Comparison of ENCODE assay signal across 9 mouse cellular contexts in genomic region chr17:56988921-56989430, GRCm38 (mm10). TPM values are rescaled to one million over a fixed set of nuclear protein-coding genes. Genes with fewer than 3 reads are reported as not detected.
DNase-seq lines count a peak whose midpoint lies in the region; ATAC-seq and TF ChIP-seq lines count a peak whose summit lies in the region.
"Had no signal": no experiment of that assay in that cellular context is flagged by ENCODE, and none has a peak within 500 bp of the region (broad histone marks: within the 10 kb centered on the region; RNA-seq: fewer than 3 reads in every experiment).

No protein-coding gene starts in this region.

- peak overlapping the region; percentile 66; the same call in 1 of the 2 replicates for H3K9ac ChIP-seq in kidney, postnatal 0 days (ENCODE audit: low read depth, low read length)
- H3K9ac ChIP-seq in embryonic facial prominence, embryonic 15.5 days, result peak overlapping the region; percentile 69; the same call in 1 of the 2 replicates
- peak overlapping the region; percentile 80 for H3K9ac ChIP-seq in hindbrain, embryonic 14.5 days
- H3K9ac ChIP-seq in midbrain, embryonic 15.5 days, result peak overlapping the region; percentile 88; the same call in 1 of the 2 replicates

- peaks cover 13% of the 10 kb centered on the region for H3K36me3 ChIP-seq in kidney, postnatal 0 days (ENCODE audit: insufficient read depth, low read length)
- H3K36me3 ChIP-seq in embryonic facial prominence, embryonic 15.5 days, result peaks cover 22% of the 10 kb centered on the region
- peaks cover 19% of the 10 kb centered on the region for H3K36me3 ChIP-seq in hindbrain, embryonic 14.5 days (replicated peaks; ENCODE audit: control insufficient read depth, insufficient read depth)
- peaks cover 13% of the 10 kb centered on the region for H3K36me3 ChIP-seq in midbrain, embryonic 15.5 days (replicated peaks)

- peaks cover 6% of the 10 kb centered on the region; the same call in 1 of the 2 replicates for H3K4me1 ChIP-seq in kidney, postnatal 0 days (replicated peaks; ENCODE audit: insufficient read depth, low read length)
- peaks cover 10% of the 10 kb centered on the region for H3K4me1 ChIP-seq in embryonic facial prominence, embryonic 15.5 days
- H3K4me1 ChIP-seq in hindbrain, embryonic 14.5 days (replicated peaks; ENCODE audit: control insufficient read depth, insufficient read depth, low read length), result peaks cover 10% of the 10 kb centered on the region
- peaks cover 16% of the 10 kb centered on the region for H3K4me1 ChIP-seq in midbrain, embryonic 15.5 days

- no peak overlapping the region for H3K27ac ChIP-seq in kidney, postnatal 0 days
- H3K27ac ChIP-seq in embryonic facial prominence, embryonic 15.5 days (replicated peaks), result no peak overlapping the region
- H3K27ac ChIP-seq in hindbrain, embryonic 14.5 days, result peak overlapping the region; percentile 79
- peak overlapping the region; percentile 90 for H3K27ac ChIP-seq in midbrain, embryonic 15.5 days

- no peak for ATAC-seq in kidney, postnatal 0 days (replicated peaks; ENCODE audit: low FRiP score, low read depth)
- ATAC-seq in embryonic facial prominence, embryonic 15.5 days (ENCODE audit: insufficient number of reproducible peaks, low FRiP score, low TSS enrichment, low read depth), result no peak
- no peak for ATAC-seq in hindbrain, embryonic 14.5 days (ENCODE audit: low FRiP score)
- ATAC-seq in midbrain, embryonic 15.5 days (replicated peaks), result no peak

- no peaks in the 10 kb centered on the region for H3K9me3 ChIP-seq in kidney, postnatal 0 days (replicated peaks; ENCODE audit: low read length)
- no peaks in the 10 kb centered on the region for H3K9me3 ChIP-seq in embryonic facial prominence, embryonic 15.5 days (replicated peaks)
- H3K9me3 ChIP-seq in hindbrain, embryonic 14.5 days (ENCODE audit: control insufficient read depth, low read length), result no peaks in the 10 kb centered on the region
- H3K9me3 ChIP-seq in midbrain, embryonic 15.5 days, result no peaks in the 10 kb centered on the region

- TF ChIP-seq CTCF in kidney, postnatal 0 days (IDR thresholded peaks at IDR 0.05; ENCODE audit: low read depth), result peak; percentile 30; the same call in 1 of the 2 replicates

- H3K4me3 ChIP-seq in kidney, postnatal 0 days (replicated peaks; ENCODE audit: low read depth, low read length), result peak overlapping the region; percentile 62; the same call in 1 of the 2 replicates
- peak overlapping the region; percentile 87 for H3K4me3 ChIP-seq in embryonic facial prominence, embryonic 15.5 days (replicated peaks)
- peak overlapping the region; percentile 78 for H3K4me3 ChIP-seq in hindbrain, embryonic 14.5 days (replicated peaks; ENCODE audit: low read length)
- H3K4me3 ChIP-seq in midbrain, embryonic 15.5 days, result peak overlapping the region; percentile 87

- DNase-seq in kidney, postnatal 0 days (ENCODE audit: low spot score), result no peak
- no peak for DNase-seq in kidney, adult 9 months
- no peak for DNase-seq in hindbrain, embryonic 14.5 days (ENCODE audit: low spot score)
- no peak for DNase-seq in right cerebral cortex, adult 2 months (ENCODE audit: low spot score in 2 of 2)
- DNase-seq in kidney, adult 18-20 months, result no peak
- no peak for DNase-seq in right cerebral cortex, postnatal 4 days

- H3K4me2 ChIP-seq in kidney, postnatal 0 days (ENCODE audit: low read length), result peak overlapping the region; percentile 89
- peak overlapping the region; percentile 74 for H3K4me2 ChIP-seq in embryonic facial prominence, embryonic 15.5 days (replicated peaks)
- H3K4me2 ChIP-seq in hindbrain, embryonic 14.5 days (replicated peaks), result peak overlapping the region; percentile 66
- peak overlapping the region; percentile 66 for H3K4me2 ChIP-seq in midbrain, embryonic 15.5 days

- H3K27me3 ChIP-seq in kidney, postnatal 0 days (ENCODE audit: insufficient read depth, low read length), result no peaks in the 10 kb centered on the region
- H3K27me3 ChIP-seq in embryonic facial prominence, embryonic 15.5 days, result no peaks in the 10 kb centered on the region
- H3K27me3 ChIP-seq in hindbrain, embryonic 14.5 days (ENCODE audit: control insufficient read depth, insufficient read depth, low read length), result no peaks in the 10 kb centered on the region
- H3K27me3 ChIP-seq in midbrain, embryonic 15.5 days (replicated peaks), result no peaks in the 10 kb centered on the region

- WGBS in kidney, postnatal 0 days, result 72% methylated on average over 7 of the region's 7 CpGs
- 55% methylated on average over 7 of the region's 7 CpGs for WGBS in embryonic facial prominence, embryonic 15.5 days
- WGBS in hindbrain, embryonic 14.5 days, result 69% methylated on average over 7 of the region's 7 CpGs
- WGBS in midbrain, embryonic 15.5 days, result 74% methylated on average over 7 of the region's 7 CpGs

RNA-seq across cellular contexts. Expression of gene Clpp, which starts 1.1 kb away (rescaled TPM):
- 145 and 149 TPM in 2 replicates for polyA plus RNA-seq in kidney, postnatal 0 days (2015; fragmentation: Nextera tagmentation; extraction: Ambion mirVana)
- polyA plus RNA-seq in embryonic facial prominence, embryonic 15.5 days (2015; fragmentation: Nextera tagmentation; extraction: Ambion mirVana), result 136 and 139 TPM in 2 replicates
- polyA plus RNA-seq in hindbrain, embryonic 14.5 days (2014; fragmentation: Nextera tagmentation; extraction: Ambion mirVana), result 163 and 172 TPM in 2 replicates
- polyA plus RNA-seq in midbrain, embryonic 15.5 days (2015; fragmentation: Nextera tagmentation; extraction: Ambion mirVana), result 180 and 188 TPM in 2 replicates

RNA-seq across cellular contexts. Expression of gene Acer1, which starts 7.0 kb away (rescaled TPM):
- polyA plus RNA-seq in kidney, postnatal 0 days (2015; fragmentation: Nextera tagmentation; extraction: Ambion mirVana), result not detected in 2 replicates
- 10.2 and 10.4 TPM in 2 replicates for polyA plus RNA-seq in embryonic facial prominence, embryonic 15.5 days (2015; fragmentation: Nextera tagmentation; extraction: Ambion mirVana)
- not detected in 2 replicates for polyA plus RNA-seq in hindbrain, embryonic 14.5 days (2014; fragmentation: Nextera tagmentation; extraction: Ambion mirVana)
- not detected in 2 replicates for polyA plus RNA-seq in midbrain, embryonic 15.5 days (2015; fragmentation: Nextera tagmentation; extraction: Ambion mirVana)
- polyA plus RNA-seq: spleen, adult 2 months had no signal

RNA-seq across cellular contexts. Expression of gene Alkbh7, which starts 8.2 kb away (rescaled TPM):
- polyA plus RNA-seq in kidney, postnatal 0 days (2015; fragmentation: Nextera tagmentation; extraction: Ambion mirVana), result 61.2 and 65.7 TPM in 2 replicates
- 34.9 and 42.3 TPM in 2 replicates for polyA plus RNA-seq in embryonic facial prominence, embryonic 15.5 days (2015; fragmentation: Nextera tagmentation; extraction: Ambion mirVana)
- polyA plus RNA-seq in hindbrain, embryonic 14.5 days (2014; fragmentation: Nextera tagmentation; extraction: Ambion mirVana), result 55.7 and 56.5 TPM in 2 replicates
- 53.2 and 57.1 TPM in 2 replicates for polyA plus RNA-seq in midbrain, embryonic 15.5 days (2015; fragmentation: Nextera tagmentation; extraction: Ambion mirVana)

RNA-seq across cellular contexts. Expression of gene Pspn, which starts 10.8 kb away (rescaled TPM):
- polyA plus RNA-seq in kidney, postnatal 0 days (2015; fragmentation: Nextera tagmentation; extraction: Ambion mirVana), result 0.55 TPM in 1 of 2 replicates, not detected in the other
- not detected in 2 replicates for polyA plus RNA-seq in embryonic facial prominence, embryonic 15.5 days (2015; fragmentation: Nextera tagmentation; extraction: Ambion mirVana)
- 0.47 and 0.68 TPM in 2 replicates for polyA plus RNA-seq in hindbrain, embryonic 14.5 days (2014; fragmentation: Nextera tagmentation; extraction: Ambion mirVana)
- polyA plus RNA-seq in midbrain, embryonic 15.5 days (2015; fragmentation: Nextera tagmentation; extraction: Ambion mirVana), result 0.68 and 0.83 TPM in 2 replicates
- polyA plus RNA-seq: spleen, adult 2 months had no signal

RNA-seq across cellular contexts. Expression of gene Gtf2f1, which starts 22.1 kb away (rescaled TPM):
- polyA plus RNA-seq in kidney, postnatal 0 days (2015; fragmentation: Nextera tagmentation; extraction: Ambion mirVana), result 46.7 and 50.3 TPM in 2 replicates
- polyA plus RNA-seq in embryonic facial prominence, embryonic 15.5 days (2015; fragmentation: Nextera tagmentation; extraction: Ambion mirVana), result 64.3 and 68.2 TPM in 2 replicates
- 54.5 and 58.2 TPM in 2 replicates for polyA plus RNA-seq in hindbrain, embryonic 14.5 days (2014; fragmentation: Nextera tagmentation; extraction: Ambion mirVana)
- 76.8 TPM in 2 replicates for polyA plus RNA-seq in midbrain, embryonic 15.5 days (2015; fragmentation: Nextera tagmentation; extraction: Ambion mirVana)

Comparison
In these comparisons a context has a peak if more than half of its experiments do, and no peak if none do; other contexts are left out.
1. H3K27ac ChIP-seq: peak in hindbrain, embryonic 14.5 days (single experiment) and midbrain, embryonic 15.5 days (single experiment); none in kidney, postnatal 0 days (single experiment) and embryonic facial prominence, embryonic 15.5 days (single experiment).
2. RNA of gene Acer1, which starts 7.0 kb away (polyA plus RNA-seq): 10.2 to 10.4 TPM in embryonic facial prominence, embryonic 15.5 days; not detected in hindbrain, embryonic 14.5 days, not detected in kidney, postnatal 0 days and not detected in midbrain, embryonic 15.5 days; every median in the first group is over 10 times any median in the second.
3. Peak in every context shown above with its lines, with median percentiles within 50 percentile points of each other: H3K4me2 ChIP-seq, H3K4me3 ChIP-seq and H3K9ac ChIP-seq.